Mouse (Mus musculus): ENCODE measurements around the gene Slfn9. TPM values are rescaled to one million over a fixed set of nuclear protein-coding genes. Genes with fewer than 3 reads are reported as not detected.
"Not testable (repeated sequence)": the region's sequence is repeated elsewhere in the genome, so short reads cannot be mapped to it uniquely, and the experiment has no call there.

Gene Slfn9
- polyA plus RNA-seq, 2 experiments, result 7.8 to 12.9 TPM

DNA sequence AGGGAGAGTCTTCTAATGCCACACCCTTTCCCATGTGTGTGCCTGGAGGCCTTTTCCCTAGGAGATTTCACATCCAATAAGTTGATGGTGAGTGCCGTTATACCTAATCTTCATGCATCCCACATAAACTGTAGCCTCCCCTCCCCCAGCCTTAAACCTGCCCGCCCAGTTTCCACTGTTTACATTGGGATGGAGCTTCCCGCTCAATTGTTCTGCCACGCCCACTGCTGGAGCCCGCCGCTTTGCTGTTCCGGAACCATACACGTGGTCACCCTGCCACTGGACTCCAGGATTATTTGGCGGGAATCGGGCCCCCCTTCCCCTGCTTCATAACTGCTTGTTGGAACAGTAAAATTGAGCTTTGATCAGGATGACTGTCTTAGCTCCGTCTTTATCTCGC lies 2.3 kb downstream of the Slfn9 start:
- no peaks in the 10 kb centered on the region for H3K9me3 ChIP-seq (ENCODE audit: control insufficient read depth, low read length)
- no peak for TF ChIP-seq POLR2A (IDR thresholded peaks at IDR 0.05; ENCODE audit: borderline replicate concordance, extremely low read depth, insufficient read depth, insufficient read length)
- DNase-seq (ENCODE audit: low spot score), result no peak

GRCm38 (mm10) chr11:82987621-82988020 lies 4.0 kb downstream of the Slfn9 start:
- no peak overlapping the region for H3K4me3 ChIP-seq (replicated peaks; ENCODE audit: low read length)
- ATAC-seq (ENCODE audit: low FRiP score, low read depth) (no peak), DNase-seq (ENCODE audit: low spot score) (no peak)
- H3K36me3 ChIP-seq (ENCODE audit: control insufficient read depth, insufficient read depth, low read length), result no peaks in the 10 kb centered on the region; the same call in none of the 2 replicates
- TF ChIP-seq POLR2A (IDR thresholded peaks at IDR 0.05; ENCODE audit: borderline replicate concordance, extremely low read depth, insufficient read depth, insufficient read length), result no peak
- no peak overlapping the region for H3K4me2 ChIP-seq (replicated peaks; ENCODE audit: low read depth, low read length, severe bottlenecking)
- no peak overlapping the region for H3K27ac ChIP-seq (replicated peaks; ENCODE audit: low read depth, low read length)
- H3K9me3 ChIP-seq (ENCODE audit: control insufficient read depth, low read length), result no peaks in the 10 kb centered on the region
- peaks cover 5% of the 10 kb centered on the region; the same call in 1 of the 2 replicates for H3K4me1 ChIP-seq (ENCODE audit: control insufficient read depth, insufficient read depth, low read length)
- H3K27me3 ChIP-seq (ENCODE audit: control insufficient read depth, insufficient read depth, low read length), result no peaks in the 10 kb centered on the region
- WGBS, result 89% methylated on average over 6 of the region's 6 CpGs
- no peak overlapping the region for H3K9ac ChIP-seq (ENCODE audit: low read depth, low read length, severe bottlenecking)

More for the DNA sequence above, 2.3 kb downstream of the Slfn9 start:
- H3K27me3 ChIP-seq (ENCODE audit: control insufficient read depth, insufficient read depth, low read length), result no peaks in the 10 kb centered on the region
- peaks cover 5% of the 10 kb centered on the region; the same call in 1 of the 2 replicates for H3K4me1 ChIP-seq (ENCODE audit: control insufficient read depth, insufficient read depth, low read length)
- H3K9ac ChIP-seq (ENCODE audit: low read depth, low read length, severe bottlenecking), result no peak overlapping the region
- H3K4me3 ChIP-seq (replicated peaks; ENCODE audit: low read length), result peak overlapping the region; percentile 45; the same call in 1 of the 2 replicates
- no peak for ATAC-seq (ENCODE audit: low FRiP score, low read depth)
- WGBS, result 28% methylated on average over 12 of the region's 12 CpGs
- peak overlapping the region; percentile 89 for H3K4me2 ChIP-seq (replicated peaks; ENCODE audit: low read depth, low read length, severe bottlenecking)
- no peak overlapping the region for H3K27ac ChIP-seq (replicated peaks; ENCODE audit: low read depth, low read length)
- no peaks in the 10 kb centered on the region; the same call in none of the 2 replicates for H3K36me3 ChIP-seq (ENCODE audit: control insufficient read depth, insufficient read depth, low read length)

- Histone ChIP-seq H3K4me1 (ENCODE audit: control insufficient read depth, insufficient read depth, low read length) (no peaks in the 10 kb centered on the region), H3K27me3 (ENCODE audit: control insufficient read depth, insufficient read depth, low read length) (no peaks in the 10 kb centered on the region), H3K36me3 (ENCODE audit: control insufficient read depth, insufficient read depth, low read length) (peaks cover 4% of the 10 kb centered on the region), H3K9ac (ENCODE audit: low read depth, low read length, severe bottlenecking) (no peak overlapping the region), H3K9me3 (ENCODE audit: control insufficient read depth, low read length) (no peaks in the 10 kb centered on the region), H3K27ac (replicated peaks; ENCODE audit: low read depth, low read length) (no peak overlapping the region), H3K4me2 (replicated peaks; ENCODE audit: low read depth, low read length, severe bottlenecking) (no peak overlapping the region), H3K4me3 (replicated peaks; ENCODE audit: low read length) (no peak overlapping the region)
- no peak for DNase-seq (ENCODE audit: low spot score)
- TF ChIP-seq POLR2A (IDR thresholded peaks at IDR 0.05; ENCODE audit: borderline replicate concordance, extremely low read depth, insufficient read depth, insufficient read length), result no peak
- no peak for ATAC-seq (ENCODE audit: low FRiP score, low read depth)
- WGBS, result 81% methylated on average over 17 of the region's 17 CpGs
Measured at GRCm38 (mm10) chr11:82983193-82983592, 8.4 kb downstream of the Slfn9 start.

DNA sequence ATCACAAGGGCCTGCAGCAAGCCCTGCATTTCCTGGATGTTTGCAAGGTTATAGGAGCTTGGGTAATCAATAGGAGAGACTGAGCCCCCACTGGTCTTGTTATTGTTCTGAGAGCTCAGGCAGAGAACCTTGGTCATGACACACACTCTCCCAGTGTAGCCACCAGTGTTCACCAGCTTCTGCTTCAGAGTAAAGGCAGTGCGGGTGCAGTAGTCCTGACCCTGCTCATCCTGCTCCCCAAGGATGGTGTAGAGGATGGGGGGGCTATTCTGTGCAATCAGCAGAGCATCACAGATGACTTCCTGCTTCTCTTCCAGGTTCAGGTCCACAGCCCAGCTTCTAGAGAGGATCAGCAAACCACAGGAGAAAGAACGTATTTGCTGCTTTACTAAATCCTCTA lies 9.2 kb downstream of the Slfn9 start:
- not testable (repeated sequence) for H3K27ac ChIP-seq (replicated peaks; ENCODE audit: low read depth, low read length); H3K4me3 ChIP-seq (replicated peaks; ENCODE audit: low read length); ATAC-seq (ENCODE audit: low FRiP score, low read depth); H3K4me2 ChIP-seq (replicated peaks; ENCODE audit: low read depth, low read length, severe bottlenecking); H3K36me3 ChIP-seq (ENCODE audit: control insufficient read depth, insufficient read depth, low read length); H3K4me1 ChIP-seq (ENCODE audit: control insufficient read depth, insufficient read depth, low read length); DNase-seq (ENCODE audit: low spot score); H3K9ac ChIP-seq (ENCODE audit: low read depth, low read length, severe bottlenecking); H3K9me3 ChIP-seq (ENCODE audit: control insufficient read depth, low read length); H3K27me3 ChIP-seq (ENCODE audit: control insufficient read depth, insufficient read depth, low read length)
- WGBS, result 90% methylated on average over 2 of the region's 2 CpGs

GRCm38 (mm10) chr11:82973916-82974315 lies 17.7 kb downstream of the Slfn9 start:
- Histone ChIP-seq H3K9ac (ENCODE audit: low read depth, low read length, severe bottlenecking) (no peak overlapping the region), H3K27me3 (ENCODE audit: control insufficient read depth, insufficient read depth, low read length) (no peaks in the 10 kb centered on the region), H3K4me1 (ENCODE audit: control insufficient read depth, insufficient read depth, low read length) (peaks cover 17% of the 10 kb centered on the region; the same call in 1 of the 2 replicates), H3K4me3 (replicated peaks; ENCODE audit: low read length) (no peak overlapping the region), H3K4me2 (replicated peaks; ENCODE audit: low read depth, low read length, severe bottlenecking) (no peak overlapping the region), H3K27ac (replicated peaks; ENCODE audit: low read depth, low read length) (no peak overlapping the region), H3K36me3 (ENCODE audit: control insufficient read depth, insufficient read depth, low read length) (no peaks in the 10 kb centered on the region), H3K9me3 (ENCODE audit: control insufficient read depth, low read length) (no peaks in the 10 kb centered on the region)
- no peak for TF ChIP-seq POLR2A (IDR thresholded peaks at IDR 0.05; ENCODE audit: borderline replicate concordance, extremely low read depth, insufficient read depth, insufficient read length)
- no peak for ATAC-seq (ENCODE audit: low FRiP score, low read depth)
- 23% methylated on average over 5 of the region's 5 CpGs for WGBS
- DNase-seq (ENCODE audit: low spot score), result no peak

- no peak overlapping the region; the same call in 1 of the 2 replicates for H3K4me3 ChIP-seq (replicated peaks; ENCODE audit: low read length)
- H3K36me3 ChIP-seq (ENCODE audit: control insufficient read depth, insufficient read depth, low read length), result no peaks in the 10 kb centered on the region
- no peaks in the 10 kb centered on the region for H3K27me3 ChIP-seq (ENCODE audit: control insufficient read depth, insufficient read depth, low read length)
- H3K9me3 ChIP-seq (ENCODE audit: control insufficient read depth, low read length), result no peaks in the 10 kb centered on the region
- DNase-seq (ENCODE audit: low spot score) (no peak), ATAC-seq (ENCODE audit: low FRiP score, low read depth) (no peak)
- H3K27ac ChIP-seq (replicated peaks; ENCODE audit: low read depth, low read length), result no peak overlapping the region
- peaks cover 17% of the 10 kb centered on the region; the same call in 1 of the 2 replicates for H3K4me1 ChIP-seq (ENCODE audit: control insufficient read depth, insufficient read depth, low read length)
- no peak for TF ChIP-seq POLR2A (IDR thresholded peaks at IDR 0.05; ENCODE audit: borderline replicate concordance, extremely low read depth, insufficient read depth, insufficient read length)
- H3K9ac ChIP-seq (ENCODE audit: low read depth, low read length, severe bottlenecking), result peak overlapping the region; percentile 41; the same call in 1 of the 2 replicates
- peak overlapping the region; percentile 43 for H3K4me2 ChIP-seq (replicated peaks; ENCODE audit: low read depth, low read length, severe bottlenecking)
- 70% methylated on average over 8 of the region's 11 CpGs for WGBS
Measured at GRCm38 (mm10) chr11:82971590-82971974, 20.0 kb downstream of the Slfn9 start.
